Mouse (Mus musculus): Measurements from ENCODE around the gene Zc3h14. TPM values are rescaled to one million over a fixed set of nuclear protein-coding genes. Genes with fewer than 3 reads are reported as not detected.

Zc3h14 gene
- total and polyA plus RNA-seq, 3 experiments = 74.9 to 429 (median 88.5) TPM

- Histone ChIP-seq H3K9me3 (replicated peaks; ENCODE audit: insufficient read depth, low read length) (no peaks in the 10 kb centered on the region), H3K27me3 (ENCODE audit: control insufficient read depth in 1 of 2, insufficient read depth in 2 of 2, low read length in 2 of 2) (no peaks in the 10 kb centered on the region), H3K4me1 (ENCODE audit: control insufficient read depth in 1 of 2, insufficient read depth in 2 of 2, low read length in 2 of 2) (no peaks in the 10 kb centered on the region), H3K4me3 (ENCODE audit: control insufficient read depth in 1 of 2, insufficient read depth in 1 of 2, low read depth in 2 of 2, low read length in 2 of 2) (no peak overlapping the region), H3K27ac (ENCODE audit: control insufficient read depth, low read depth, low read length) (no peak overlapping the region), H3K79me2 (ENCODE audit: control insufficient read depth, insufficient read depth, low read length, poor library complexity) (no peaks in the 10 kb centered on the region), H3K36me3 (ENCODE audit: control insufficient read depth in 1 of 2, insufficient read depth in 2 of 2, low read length in 2 of 2) (peaks cover 0 to 36% of the 10 kb centered on the region in 2 experiments; a peak in 2 of 4 replicates), H3K9ac (ENCODE audit: control insufficient read depth, low read depth, low read length, poor library complexity, severe bottlenecking) (no peak overlapping the region)
- DNase-seq (ENCODE audit: low read depth, low spot score) = no peak
- TF ChIP-seq TCF12 (IDR thresholded peaks at IDR 0.05; ENCODE audit: low read depth, low read length) = no peak
Observed at GRCm38 (mm10) chr12:98777509-98777908, 30.7 kb downstream of the Zc3h14 start.

DNA sequence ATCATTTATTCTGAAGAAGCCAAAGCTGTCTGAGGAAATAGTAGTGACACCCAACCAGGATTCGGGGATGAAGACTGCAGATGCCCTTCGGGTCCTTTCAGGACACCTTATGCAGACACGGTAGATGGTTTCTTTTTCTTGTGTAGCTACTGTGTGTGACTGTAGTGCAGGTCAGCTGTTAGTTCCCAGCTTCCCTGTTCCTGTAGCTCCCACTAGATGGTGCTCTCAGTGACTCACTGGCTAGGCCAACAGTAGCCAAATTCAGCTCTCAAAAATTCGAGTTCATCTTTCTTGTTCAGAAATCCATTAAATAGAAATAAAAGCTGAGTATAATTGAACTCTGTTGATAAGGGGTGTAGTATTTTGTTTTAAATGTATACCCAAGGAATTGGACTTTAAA lies 32.4 kb downstream of the Zc3h14 start:
- Histone ChIP-seq H3K79me2 (ENCODE audit: control insufficient read depth, insufficient read depth, low read length, poor library complexity) (no peaks in the 10 kb centered on the region), H3K36me3 (ENCODE audit: control insufficient read depth in 1 of 2, insufficient read depth in 2 of 2, low read length in 2 of 2) (peaks cover 0 to 25% of the 10 kb centered on the region in 2 experiments; a peak in 2 of 4 replicates), H3K27me3 (ENCODE audit: control insufficient read depth in 1 of 2, insufficient read depth in 2 of 2, low read length in 2 of 2) (no peaks in the 10 kb centered on the region), H3K9me3 (replicated peaks; ENCODE audit: insufficient read depth, low read length) (no peaks in the 10 kb centered on the region), H3K4me3 (ENCODE audit: control insufficient read depth in 1 of 2, insufficient read depth in 1 of 2, low read depth in 2 of 2, low read length in 2 of 2) (no peak overlapping the region), H3K9ac (ENCODE audit: control insufficient read depth, low read depth, low read length, poor library complexity, severe bottlenecking) (no peak overlapping the region), H3K27ac (ENCODE audit: control insufficient read depth, low read depth, low read length) (no peak overlapping the region), H3K4me1 (ENCODE audit: control insufficient read depth in 1 of 2, insufficient read depth in 2 of 2, low read length in 2 of 2) (no peaks in the 10 kb centered on the region)
- TF ChIP-seq CTCF (IDR thresholded peaks at IDR 0.05 in 2 of 3, conservative IDR thresholded peaks at IDR 0.05 in 1 of 3; ENCODE audit: control insufficient read depth in 1 of 3, insufficient read depth in 1 of 3, low read depth in 2 of 3, low read length in 3 of 3, poor library complexity in 1 of 3, severe bottlenecking in 1 of 3) = peak; percentile 57 to 63 (median 61)
- peak; percentile 47; the same call in 1 of the 2 replicates for TF ChIP-seq SMC3 (IDR thresholded peaks at IDR 0.05; ENCODE audit: low read depth, low read length)
- TF ChIP-seq POLR2AphosphoS2 (IDR thresholded peaks at IDR 0.05; ENCODE audit: low read length) = no peak
- TF ChIP-seq POLR2A (IDR thresholded peaks at IDR 0.05; ENCODE audit: control insufficient read depth in 1 of 2, insufficient read depth in 1 of 2, low read depth in 1 of 2, low read length in 2 of 2, poor library complexity in 1 of 2) = no peak
- no peak for TF ChIP-seq ETS1 (IDR thresholded peaks at IDR 0.05; ENCODE audit: low read depth, low read length)
- TF ChIP-seq RAD21 (IDR thresholded peaks at IDR 0.05; ENCODE audit: low read depth, low read length) = 0 out of 2 replicates have a peak, but pooled peaks have one; percentile 4
- TF ChIP-seq EP300 (IDR thresholded peaks at IDR 0.05; ENCODE audit: low read depth in 1 of 2, low read length in 2 of 2) = no peak
- DNase-seq (ENCODE audit: low read depth, low spot score) = peak; percentile 58

DNA sequence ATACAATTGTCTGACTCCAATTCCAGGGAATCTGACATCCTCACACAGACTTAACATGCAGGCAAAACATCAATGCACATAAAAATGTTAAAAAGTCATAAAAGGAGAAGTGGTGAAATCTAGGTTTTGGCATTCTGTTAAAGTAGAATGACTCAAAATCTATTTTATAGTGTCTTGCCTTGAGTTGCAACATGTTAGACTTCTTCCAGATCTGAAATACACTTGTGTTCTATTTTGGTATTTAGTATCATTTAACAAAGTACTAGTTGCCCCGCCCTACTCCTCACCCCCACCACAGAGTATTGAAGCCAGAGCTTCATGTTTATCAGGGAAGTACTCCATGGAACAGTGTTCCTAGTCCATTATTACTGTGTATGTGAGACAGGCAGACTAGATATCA lies 37.5 kb downstream of the Zc3h14 start:
- H3K9ac ChIP-seq (ENCODE audit: control insufficient read depth, low read depth, low read length, poor library complexity, severe bottlenecking) = no peak overlapping the region
- H3K27ac ChIP-seq (ENCODE audit: control insufficient read depth, low read depth, low read length) = no peak overlapping the region
- H3K4me1 ChIP-seq (ENCODE audit: control insufficient read depth in 1 of 2, insufficient read depth in 2 of 2, low read length in 2 of 2) = no peaks in the 10 kb centered on the region
- H3K9me3 ChIP-seq (replicated peaks; ENCODE audit: insufficient read depth, low read length) = no peaks in the 10 kb centered on the region
- H3K4me3 ChIP-seq (ENCODE audit: control insufficient read depth in 1 of 2, insufficient read depth in 1 of 2, low read depth in 2 of 2, low read length in 2 of 2) = no peak overlapping the region
- H3K36me3 ChIP-seq (ENCODE audit: control insufficient read depth in 1 of 2, insufficient read depth in 2 of 2, low read length in 2 of 2) = peaks cover 0 to 41% of the 10 kb centered on the region in 2 experiments; a peak in 2 of 4 replicates
- TF ChIP-seq MEF2A (IDR thresholded peaks at IDR 0.05; ENCODE audit: extremely low read depth, insufficient replicate concordance, low read depth, low read length, poor library complexity, severe bottlenecking) = peak; percentile 73; the same call in 1 of the 2 replicates
- TF ChIP-seq UBTF (IDR thresholded peaks at IDR 0.05; ENCODE audit: borderline replicate concordance, insufficient read depth, low read depth, low read length) = no peak
- H3K27me3 ChIP-seq (ENCODE audit: control insufficient read depth in 1 of 2, insufficient read depth in 2 of 2, low read length in 2 of 2) = no peaks in the 10 kb centered on the region
- DNase-seq (ENCODE audit: low read depth, low spot score) = peak; percentile 20
- H3K79me2 ChIP-seq (ENCODE audit: control insufficient read depth, insufficient read depth, low read length, poor library complexity) = no peaks in the 10 kb centered on the region
